Mouse (Mus musculus) spleen, adult 2 months (tissue): Measurements from ENCODE around the gene Ccdc85b.

Source experiments
- CTCF ChIP-seq: fragments of 200-500 bp; IDR thresholded peaks from 2 replicates; pipeline ENCODE4 v1.5.1; 2011; ENCODE audit warnings: mild to moderate bottlenecking, inconsistent platforms; ENCODE audit not compliant: insufficient read depth, insufficient read length, insufficient replicate concordance; ENCODE audit errors: extremely low read depth
- POLR2A ChIP-seq: fragments of 200-500 bp; IDR thresholded peaks from 2 replicates; pipeline ENCODE4 v1.6.1; 2011; ENCODE audit warnings: low read depth, low read length, inconsistent platforms

DNA sequence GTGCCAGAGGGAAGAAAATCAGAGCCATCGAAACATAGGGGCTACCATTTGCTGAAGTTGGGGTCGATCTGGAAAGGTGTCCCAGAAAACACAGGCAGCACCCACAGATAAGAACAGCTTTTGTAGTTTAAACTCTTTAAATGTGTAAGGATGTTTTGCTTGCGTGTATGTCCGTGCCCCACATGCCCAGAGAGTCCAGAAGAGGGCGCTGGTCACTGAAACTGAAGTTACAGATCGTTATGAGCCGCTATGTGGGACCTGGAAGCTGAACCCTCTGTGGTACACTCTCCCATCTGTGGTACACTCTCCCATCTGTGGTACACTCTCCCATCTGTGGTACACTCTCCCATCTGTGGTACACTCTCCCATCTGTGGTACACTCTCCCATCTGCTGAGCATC lies 50.6 kb downstream of the Ccdc85b start:
- TF ChIP-seq POLR2A: no peak
- TF ChIP-seq CTCF: peak; percentile 55; the same call in 1 of the 2 replicates
